Mouse (Mus musculus) erythroid progenitor cell, adult 5-6 weeks (primary cell): ENCODE results near the gene Mlx. TPM values are rescaled to one million over a fixed set of nuclear protein-coding genes. Genes with fewer than 3 reads are reported as not detected.
"Not testable (repeated sequence)": the region's sequence is repeated elsewhere in the genome, so short reads cannot be mapped to it uniquely, and the experiment has no call there.

Experiments used
- ATAC-seq: replicated peaks from 2 replicates; pipeline ENCODE4 v1.8.0; 2016; ENCODE audit warnings: moderate number of reproducible peaks, mild to moderate bottlenecking, moderate TSS enrichment, inconsistent platforms; ENCODE audit not compliant: poor library complexity, low FRiP score, severe bottlenecking
- total RNA-seq, 2 experiments: library from RNA; stranded (forward) in 1 of 2; stranded (reverse) in 1 of 2; fragments of 150-400 nt in 1 of 2; fragments of 186-747, 209-891 nt in 1 of 2; gene quantifications; 2 replicates each; pipeline versions ENCODE4 v1.2.3 to v1.2.4; 2015 to 2017; ENCODE audit warnings: low replicate concordance in 2 of 2

Mlx gene
- total RNA-seq, 2 experiments from 2014 or later: 16.8 to 43.6 TPM

DNA sequence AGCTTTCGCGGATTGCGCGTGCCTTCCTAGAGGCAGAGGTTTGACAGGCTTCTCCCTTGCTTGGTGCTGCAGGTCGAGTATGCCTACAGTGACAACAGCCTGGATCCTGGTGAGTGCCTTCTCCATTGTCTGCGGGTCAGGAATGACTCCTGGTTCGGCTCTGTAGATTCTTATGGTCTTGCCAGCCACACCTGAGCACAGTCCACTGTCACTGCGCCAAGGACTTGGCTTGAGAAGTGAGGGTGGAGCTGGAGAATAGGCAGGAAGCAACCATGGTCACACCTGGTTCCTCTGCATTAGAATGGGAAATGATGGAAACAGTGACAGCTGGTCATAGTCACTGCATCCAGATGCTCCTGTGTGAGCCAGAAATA lies 592 bp downstream of the Mlx start:
- ATAC-seq: no peak

DNA sequence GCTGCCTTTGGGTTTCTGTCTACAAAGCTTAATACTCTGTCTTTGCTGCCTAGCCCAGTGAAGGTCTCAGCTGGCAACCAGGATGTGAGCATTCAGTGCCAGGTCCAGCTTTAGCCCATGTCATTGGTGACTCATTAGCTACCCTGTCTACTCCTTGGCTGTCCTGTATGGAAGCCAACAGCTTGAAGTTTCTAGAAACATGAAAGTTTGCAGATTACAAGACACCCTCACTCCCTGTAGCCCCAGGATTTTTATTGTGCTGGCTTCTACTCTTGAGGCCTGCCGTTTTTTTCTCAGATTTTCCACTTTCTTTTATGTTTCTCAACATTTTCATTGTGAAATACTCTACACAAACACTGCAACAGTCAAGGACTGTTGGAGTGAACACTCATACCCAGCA lies 2.9 kb downstream of the Mlx start:
- no peak for ATAC-seq

DNA sequence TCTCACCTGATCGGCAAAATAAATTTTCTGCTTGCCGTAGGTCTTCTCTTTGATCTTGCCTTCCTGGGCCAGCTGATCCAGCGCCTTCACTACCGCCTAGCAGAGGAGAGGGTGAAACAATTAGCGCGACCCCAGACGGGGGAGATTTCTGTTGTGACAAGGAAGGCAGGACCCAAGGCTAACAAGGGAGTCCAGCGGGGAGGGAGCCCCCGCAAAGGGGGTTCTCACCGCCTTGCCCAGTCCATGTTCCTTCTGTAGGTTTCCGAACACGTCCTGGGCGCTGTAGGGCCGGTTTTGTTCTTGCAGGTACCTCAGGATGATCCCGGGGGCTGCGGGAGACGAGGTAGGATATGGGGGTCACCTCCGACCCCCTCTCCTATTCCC lies 7.8 kb downstream of the Mlx start:
- ATAC-seq: peak; percentile 10

DNA sequence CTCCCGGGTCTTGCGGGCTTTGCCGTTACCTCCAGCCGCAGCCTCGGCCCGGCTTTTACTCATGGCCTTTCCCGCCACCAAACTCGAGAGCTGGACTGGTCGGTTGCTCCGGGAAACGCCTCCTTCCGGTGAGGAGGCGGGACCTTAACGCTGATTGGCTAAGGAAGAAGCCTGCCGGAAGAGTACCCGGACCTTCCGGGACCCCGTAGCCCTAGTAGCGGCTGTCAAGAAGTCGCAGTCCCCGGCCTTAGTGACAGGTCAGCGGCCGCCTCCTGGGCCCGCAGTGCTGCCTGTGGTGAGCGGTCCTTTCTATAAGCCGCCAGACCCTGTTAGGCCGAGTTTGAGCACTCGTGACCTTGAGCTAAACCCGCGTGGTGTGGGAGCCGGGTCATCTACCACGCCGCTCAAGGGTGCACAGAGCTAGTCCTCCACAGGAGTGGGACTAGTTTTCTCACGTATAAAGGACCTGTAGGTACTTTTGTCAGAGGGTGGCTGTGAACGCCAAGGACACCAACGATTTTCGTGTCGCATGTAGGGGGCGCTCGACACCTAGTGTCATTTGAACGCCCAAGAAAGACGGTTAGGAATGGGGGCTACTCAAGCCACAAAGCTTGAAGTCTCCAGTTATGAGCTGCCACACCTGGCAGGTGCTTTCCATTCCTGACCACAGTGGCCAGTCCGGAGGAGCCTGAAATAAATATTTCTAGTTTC lies 8.4 kb downstream of the Mlx start, which contains the start of gene Psmc3ip:
Gene Psmc3ip, minus strand, starts transcription at position 123 of the 711 bp plus-strand sequence.
- ATAC-seq: peak; percentile 97

DNA sequence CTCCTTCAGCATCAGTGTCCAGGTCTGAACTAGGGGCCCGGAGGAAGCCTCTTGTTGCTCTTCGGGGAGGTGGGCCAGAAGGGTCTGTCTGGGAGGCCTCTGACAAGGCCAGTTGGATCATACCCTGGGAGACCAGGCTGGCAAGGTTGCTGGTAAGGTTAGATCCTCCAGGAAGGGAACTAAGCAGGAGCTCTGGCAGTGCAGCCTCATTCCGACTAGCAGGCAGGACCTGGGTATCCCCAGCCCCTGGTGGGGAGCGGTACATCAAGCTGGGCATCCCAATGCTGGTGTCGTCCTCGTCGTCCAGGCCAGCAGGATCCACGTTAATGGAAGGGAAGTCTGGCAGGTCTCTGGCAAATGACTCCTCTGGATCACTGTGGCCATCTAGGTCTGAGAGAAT lies 11.2 kb downstream of the Mlx start:
- ATAC-seq: no peak

DNA sequence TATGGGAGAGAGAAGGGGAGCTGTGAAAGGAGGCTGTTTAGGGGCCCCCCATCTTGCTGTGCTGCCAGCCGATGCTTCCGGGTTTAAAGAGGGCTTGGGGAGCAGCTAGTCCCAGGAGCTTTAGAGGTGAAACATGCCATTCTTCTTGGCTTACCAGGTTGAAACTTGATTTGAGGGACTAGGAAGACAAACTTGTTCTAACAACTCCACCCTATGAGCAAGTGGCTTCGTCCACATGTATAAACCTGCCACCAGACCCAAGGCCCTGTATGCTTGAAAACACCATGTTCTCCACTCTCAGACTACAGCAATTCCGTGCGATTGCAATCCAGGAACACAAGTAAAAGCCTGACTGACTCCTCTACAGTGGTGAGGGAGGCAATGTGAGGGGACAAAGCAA lies 15.9 kb downstream of the Mlx start:
- ATAC-seq: no peak

DNA sequence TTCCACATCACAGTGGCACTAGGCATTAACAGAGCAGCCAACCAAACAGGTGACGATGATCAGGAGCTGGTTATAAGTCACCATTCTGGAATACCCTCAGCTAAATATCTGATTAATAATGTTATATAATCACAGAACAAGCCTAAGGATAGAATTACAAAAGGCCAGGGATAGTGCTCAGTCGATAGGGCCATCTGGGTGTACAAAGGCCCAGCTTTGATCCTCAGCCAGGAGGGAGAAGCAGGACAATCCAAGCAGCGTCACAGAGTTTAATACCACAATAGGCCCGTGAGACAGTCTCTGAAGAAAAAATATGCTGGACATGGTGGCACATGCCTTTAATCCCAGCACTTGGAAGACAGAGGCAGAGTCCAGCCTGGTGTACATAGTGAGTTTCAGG lies 22.3 kb downstream of the Mlx start:
- no peak for ATAC-seq

DNA sequence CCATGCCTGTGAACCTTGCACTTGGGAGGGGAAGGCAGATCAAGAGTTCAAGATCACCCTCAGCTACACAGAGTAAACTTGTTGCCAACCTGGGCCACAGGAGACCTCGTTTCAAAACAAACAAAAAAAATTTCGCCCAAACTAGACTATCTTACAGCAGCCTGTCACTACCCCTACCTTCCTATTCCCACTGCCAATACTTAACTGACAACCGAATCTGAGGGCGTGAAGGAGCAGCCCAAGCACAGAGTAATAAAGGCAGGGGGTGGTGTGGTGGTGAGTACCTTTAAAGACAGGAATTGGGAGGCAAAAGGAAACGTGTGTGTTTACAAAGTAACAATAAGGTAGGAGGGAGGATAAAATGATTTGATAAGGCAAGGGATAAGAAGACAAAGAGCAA lies 23.6 kb downstream of the Mlx start:
- no peak for ATAC-seq

DNA sequence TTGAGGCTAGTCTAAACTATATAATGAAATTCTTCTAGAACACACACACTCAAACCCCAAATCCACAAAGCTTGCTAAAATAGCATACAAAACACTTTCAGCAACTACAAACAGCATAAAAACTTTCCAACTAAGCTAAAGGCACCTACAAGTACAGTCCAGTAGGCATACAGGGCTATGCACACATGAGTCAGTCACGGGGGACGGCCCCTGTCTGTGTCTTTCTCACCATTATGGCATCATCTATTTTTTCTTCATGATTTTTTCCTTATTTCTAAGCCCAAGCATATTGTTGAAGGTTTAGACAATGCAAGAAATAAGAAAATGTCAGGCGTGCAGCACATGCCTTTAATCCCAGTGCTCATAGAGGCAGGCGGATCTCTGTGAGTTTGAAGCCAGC lies 24.1 kb downstream of the Mlx start:
- ATAC-seq: no peak

DNA sequence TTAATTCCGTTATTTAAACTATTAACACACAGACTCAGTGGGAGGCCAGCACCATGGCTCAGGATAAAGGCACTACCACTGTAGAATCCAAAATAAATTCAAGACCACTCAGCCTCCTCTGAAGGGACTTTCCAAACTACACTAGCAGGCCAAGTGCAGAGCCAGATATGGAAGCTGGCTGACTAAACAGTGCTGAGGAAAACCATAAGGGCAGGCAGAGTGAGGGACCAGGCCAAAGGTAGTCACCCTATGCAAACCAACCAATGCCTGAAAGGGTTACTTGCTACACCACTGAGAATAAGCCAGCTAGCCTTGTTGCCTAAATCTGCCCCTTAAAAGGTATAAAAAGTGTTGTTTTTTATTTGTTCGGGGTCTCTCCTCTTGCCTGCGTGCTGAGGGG lies 25.1 kb downstream of the Mlx start:
- ATAC-seq: no peak

DNA sequence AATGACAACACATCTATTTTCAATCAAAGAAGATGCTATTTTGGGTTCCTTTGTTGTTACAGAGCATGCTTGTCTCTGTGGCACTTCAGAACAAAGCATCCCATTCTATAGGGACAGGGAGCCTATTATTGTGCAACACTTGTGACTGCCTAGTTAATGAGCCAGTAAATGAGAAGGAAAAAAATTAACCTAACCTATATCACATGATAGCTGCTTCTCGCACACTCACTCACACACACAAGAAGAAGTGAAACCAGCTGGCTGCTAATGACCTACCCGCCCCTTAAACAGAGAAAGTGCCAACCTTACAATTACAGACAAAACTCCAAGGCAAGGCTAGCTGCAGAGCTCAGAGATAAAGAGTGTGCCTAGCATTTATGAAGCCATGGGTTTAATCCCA lies 28.5 kb downstream of the Mlx start:
- ATAC-seq: no peak

DNA sequence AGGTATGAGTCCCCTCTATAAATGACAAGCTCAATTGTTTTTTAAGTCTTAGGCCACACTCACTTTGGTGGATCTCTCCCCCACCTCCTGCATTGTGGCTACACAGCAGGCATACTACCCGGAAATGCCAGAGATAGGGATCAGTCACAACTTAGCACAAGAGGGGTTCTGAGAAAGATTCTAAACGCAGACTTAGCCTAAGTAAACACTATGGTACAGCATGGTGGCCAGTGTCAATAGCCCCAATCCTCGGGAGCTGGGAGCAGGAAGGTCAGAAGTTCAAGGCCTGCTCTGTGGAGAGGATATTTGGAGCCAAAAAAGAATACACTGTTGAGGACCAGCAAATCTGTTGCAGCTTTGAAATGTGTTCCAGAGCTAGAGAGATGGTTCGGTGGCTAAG lies 31.0 kb downstream of the Mlx start:
- no peak for ATAC-seq

DNA sequence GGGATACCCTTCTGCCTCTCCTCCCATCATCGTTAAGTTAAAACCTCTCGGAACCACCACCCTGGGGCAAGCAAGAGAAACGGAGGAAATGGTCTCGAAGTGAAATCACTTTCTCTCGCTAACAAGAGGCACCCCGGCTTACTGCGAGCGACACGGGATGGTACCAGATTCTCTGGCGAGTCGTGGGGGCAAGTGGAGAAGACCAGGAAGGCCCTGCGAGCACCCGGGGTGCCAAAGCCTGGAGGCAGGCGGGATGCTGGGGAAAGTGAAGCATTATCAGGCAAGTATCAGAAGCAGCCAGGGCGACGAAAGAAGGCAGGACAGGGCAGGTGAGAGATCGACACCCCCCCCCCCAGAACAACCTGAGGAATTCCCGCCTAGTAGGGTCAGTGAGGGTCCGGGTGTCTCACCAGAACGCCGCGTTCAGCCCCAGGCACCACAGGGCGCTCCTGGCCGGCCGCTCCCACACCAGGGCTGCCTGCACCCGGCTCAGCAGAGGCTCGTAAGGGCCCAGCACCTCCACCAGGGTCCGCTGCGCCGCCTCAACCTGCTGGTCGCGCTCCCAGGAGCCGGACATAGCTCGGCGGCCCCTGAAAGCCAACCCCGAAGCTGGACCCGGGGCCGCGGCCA lies 32.2 kb downstream of the Mlx start:
- peak; percentile 67 for ATAC-seq

DNA sequence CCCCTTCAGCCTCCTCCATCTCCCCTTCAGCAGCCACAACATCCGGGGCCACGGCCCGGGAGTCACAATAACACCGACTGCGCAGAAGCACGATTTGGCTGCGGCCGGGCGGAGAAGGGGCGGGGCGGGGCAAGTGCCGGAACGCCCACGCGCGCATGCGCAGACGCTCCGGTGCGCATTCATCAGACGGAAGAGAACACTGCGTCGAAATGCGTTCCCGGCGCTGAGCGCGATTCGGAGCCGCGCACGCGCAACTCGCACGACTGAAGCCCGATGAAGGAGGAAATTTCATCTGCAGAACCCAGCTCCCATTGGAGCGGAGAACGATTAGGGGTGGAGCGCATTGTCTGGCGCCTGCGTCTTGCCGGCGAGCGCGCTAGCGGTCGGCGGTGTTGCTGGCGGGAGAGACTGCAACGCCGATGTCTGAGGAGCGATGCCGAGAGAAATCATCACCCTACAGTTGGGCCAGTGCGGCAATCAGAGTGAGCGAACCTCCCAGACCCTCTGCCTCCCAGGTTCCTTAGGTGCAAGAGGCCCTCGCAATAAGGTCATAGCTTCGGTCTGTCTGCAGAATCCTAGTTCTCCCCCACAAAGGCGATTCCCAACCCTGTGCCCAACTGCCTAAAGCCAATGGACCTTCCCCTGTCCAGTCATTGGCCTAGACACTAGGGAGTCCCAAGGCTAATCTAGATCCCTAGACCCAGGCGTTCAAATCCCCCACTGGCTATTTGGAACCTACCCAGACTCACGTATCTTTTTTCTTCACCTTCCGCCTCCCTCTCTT lies 32.9 kb downstream of the Mlx start, which contains the start of the genes Retreg3 and Tubg1:
Gene Retreg3, minus strand, starts transcription at position 133 of the 784 bp plus-strand sequence.
Gene Tubg1, plus strand, starts transcription at position 178 of the 784 bp plus-strand sequence.
- ATAC-seq: peak; percentile 88

DNA sequence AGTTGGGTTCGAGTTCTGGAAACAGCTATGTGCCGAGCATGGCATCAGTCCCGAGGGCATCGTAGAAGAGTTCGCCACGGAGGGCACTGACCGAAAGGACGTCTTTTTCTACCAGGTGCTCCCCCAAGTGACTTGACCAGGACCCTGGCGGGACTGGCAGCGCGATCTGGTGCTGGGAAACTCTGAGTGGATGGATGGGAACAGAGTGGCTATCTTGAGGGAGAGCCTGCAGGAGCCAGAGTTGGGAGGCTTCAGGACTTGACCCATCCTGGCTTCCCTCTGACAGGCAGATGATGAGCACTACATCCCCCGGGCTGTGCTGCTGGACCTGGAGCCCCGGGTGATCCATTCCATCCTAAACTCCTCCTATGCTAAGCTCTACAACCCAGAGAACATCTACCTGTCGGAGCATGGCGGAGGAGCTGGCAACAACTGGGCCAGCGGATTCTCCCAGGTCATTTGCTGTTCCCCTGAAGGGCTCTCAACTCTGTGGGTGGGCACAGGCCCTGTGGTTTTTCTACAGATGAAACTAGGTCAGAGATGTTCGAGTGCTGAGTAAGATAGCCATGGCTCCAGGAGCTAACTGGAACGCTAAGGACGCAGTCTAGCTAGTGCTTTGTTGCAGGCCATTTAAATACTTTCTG lies 33.6 kb downstream of the Mlx start:
- peak; percentile 8 for ATAC-seq

DNA sequence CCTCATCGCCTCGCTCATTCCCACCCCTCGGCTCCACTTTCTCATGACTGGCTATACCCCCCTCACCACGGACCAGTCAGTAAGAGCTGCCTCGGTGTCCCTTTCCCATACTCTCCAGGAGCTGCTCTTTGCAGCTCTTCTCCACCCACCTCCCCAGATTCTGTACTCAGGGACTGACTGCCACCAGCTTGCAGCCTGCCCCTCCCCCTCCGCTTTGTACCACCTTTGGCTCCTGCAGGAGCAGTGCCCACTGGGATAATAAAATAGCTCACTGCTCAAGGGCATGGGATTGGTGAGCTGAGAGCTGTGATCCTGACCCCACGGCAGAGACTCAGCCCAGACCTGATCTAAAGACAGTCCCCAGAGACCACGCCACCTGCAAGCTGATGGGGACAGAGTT lies 37.4 kb downstream of the Mlx start:
- not testable (repeated sequence) for ATAC-seq

DNA sequence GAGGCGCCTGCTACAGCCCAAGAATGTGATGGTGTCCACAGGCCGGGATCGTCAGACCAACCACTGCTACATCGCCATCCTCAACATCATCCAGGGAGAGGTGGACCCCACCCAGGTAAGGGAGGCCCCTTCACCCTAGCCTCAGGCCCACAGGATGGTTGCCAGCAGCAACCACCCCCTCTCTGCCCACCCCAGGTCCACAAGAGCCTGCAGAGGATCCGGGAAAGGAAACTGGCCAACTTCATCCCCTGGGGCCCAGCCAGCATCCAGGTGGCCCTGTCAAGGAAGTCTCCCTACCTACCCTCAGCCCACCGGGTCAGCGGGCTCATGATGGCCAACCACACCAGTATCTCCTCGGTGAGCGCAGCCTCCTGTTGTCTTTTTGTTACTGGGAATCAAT lies 37.9 kb downstream of the Mlx start:
- not testable (repeated sequence) for ATAC-seq

DNA sequence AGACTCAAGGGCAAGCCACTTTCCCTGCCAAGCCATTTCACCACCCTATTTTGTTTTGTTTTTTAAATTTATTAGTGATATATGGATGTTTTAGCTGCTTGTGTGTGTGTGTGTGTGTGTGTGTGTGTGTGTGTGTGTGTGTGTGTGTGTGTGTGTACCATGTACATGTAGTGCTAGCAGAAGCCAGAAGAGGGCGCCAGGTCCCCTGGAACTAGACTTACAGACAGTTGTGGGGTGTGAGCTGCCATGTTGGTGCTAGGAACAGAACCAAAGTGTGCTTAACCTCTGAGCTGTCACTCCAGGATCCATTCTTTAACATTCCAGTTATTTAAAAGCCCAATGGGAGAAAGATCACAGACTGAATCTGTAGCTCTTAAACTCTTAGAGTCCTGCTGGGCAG lies 40.0 kb downstream of the Mlx start:
- ATAC-seq: no peak

DNA sequence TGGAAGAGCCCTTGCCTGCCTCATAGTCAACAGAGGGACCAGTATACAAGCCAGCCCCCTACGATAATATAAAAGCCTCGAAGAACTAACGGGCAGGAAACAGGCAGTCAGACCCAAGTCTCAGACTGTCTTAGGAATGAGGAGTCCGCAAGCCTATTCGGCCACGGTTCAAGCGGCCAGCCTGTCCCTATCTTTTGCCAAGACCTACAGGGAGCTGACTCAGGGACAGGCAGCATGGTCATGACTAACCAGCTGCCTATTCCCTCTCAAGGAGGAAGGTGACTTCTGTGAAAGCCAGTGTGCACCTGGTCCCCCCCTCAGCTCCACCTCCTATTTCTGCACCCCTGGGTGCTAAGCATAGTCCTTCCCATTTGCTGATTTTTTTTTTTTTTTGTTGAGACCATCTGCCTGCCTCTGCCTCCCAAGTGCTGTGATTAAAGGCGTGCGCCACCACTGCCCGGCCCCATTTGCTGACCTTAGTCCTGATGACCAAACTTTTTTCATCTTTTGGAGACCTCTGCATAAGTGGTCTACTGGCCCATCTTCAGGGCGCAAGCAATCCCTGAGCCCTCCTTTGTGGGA lies 42.0 kb downstream of the Mlx start:
- ATAC-seq: no peak
